Mouse (Mus musculus): Measurements from ENCODE around the gene Rbm38.

Gene Rbm38

DNA sequence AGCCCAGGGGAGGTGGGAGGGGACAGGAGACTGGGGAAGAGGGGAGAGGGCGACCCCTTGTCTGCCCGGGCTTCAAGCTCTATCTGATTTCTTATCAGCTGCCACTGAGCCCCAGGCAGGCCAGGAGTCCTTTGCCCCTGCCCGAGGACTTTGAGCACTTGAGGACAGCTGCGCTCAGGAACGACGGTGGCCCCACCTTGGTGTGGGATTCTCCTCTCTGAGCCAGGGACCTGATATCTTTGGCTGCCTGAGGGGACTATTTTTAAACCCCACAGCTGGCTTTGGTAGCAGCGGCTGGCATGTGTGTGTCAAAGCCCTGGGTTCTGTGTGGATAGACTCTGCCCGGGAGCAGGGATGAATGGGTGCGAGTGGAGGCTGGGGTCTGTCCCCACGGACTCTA is 37.3 kb downstream of the Rbm38 start:
- DNase-seq (ENCODE audit: low spot score in 2 of 2) = no peak

DNA sequence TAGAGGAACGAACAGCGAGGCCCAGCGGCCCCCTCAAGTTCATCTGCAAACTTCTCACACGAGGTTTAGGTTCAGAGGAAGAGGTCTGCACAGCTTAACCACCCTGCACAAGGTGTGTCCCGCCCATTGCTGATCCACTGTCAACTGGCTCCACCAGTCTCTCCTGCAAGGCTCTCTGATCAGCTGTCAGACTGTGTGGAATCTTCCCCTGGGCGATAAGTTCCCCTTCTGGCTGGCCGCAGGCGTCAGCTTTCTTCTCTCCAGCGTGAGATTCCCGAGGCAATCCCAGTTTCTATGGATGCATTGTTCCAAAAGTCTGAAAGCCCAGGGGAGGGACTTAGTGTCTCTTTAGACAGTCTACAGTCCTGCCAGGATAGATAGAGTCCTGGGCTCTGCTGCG is 38.0 kb downstream of the Rbm38 start:
- no peak for DNase-seq (ENCODE audit: low spot score in 2 of 2)

DNA sequence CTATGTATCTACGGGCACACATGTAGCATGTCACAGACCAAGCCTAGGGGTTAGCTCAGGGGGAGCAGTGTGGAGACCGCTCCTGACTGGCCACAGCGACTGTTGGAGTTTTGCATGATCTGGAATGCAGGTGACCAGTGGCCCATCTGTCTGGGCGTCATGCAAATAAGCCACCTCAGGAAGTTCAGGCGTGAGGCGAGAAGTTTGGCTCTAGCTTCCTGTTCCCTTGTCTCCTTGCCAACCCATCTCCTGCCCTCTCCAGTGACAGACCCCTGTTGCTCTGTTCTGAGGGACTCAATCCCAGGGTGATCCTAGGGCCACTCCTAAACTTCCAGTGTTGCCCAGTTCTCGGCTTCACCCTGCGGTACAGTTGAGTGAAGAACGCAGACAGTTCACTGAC is 40.2 kb downstream of the Rbm38 start:
- DNase-seq (ENCODE audit: low spot score in 2 of 2) = no peak

DNA sequence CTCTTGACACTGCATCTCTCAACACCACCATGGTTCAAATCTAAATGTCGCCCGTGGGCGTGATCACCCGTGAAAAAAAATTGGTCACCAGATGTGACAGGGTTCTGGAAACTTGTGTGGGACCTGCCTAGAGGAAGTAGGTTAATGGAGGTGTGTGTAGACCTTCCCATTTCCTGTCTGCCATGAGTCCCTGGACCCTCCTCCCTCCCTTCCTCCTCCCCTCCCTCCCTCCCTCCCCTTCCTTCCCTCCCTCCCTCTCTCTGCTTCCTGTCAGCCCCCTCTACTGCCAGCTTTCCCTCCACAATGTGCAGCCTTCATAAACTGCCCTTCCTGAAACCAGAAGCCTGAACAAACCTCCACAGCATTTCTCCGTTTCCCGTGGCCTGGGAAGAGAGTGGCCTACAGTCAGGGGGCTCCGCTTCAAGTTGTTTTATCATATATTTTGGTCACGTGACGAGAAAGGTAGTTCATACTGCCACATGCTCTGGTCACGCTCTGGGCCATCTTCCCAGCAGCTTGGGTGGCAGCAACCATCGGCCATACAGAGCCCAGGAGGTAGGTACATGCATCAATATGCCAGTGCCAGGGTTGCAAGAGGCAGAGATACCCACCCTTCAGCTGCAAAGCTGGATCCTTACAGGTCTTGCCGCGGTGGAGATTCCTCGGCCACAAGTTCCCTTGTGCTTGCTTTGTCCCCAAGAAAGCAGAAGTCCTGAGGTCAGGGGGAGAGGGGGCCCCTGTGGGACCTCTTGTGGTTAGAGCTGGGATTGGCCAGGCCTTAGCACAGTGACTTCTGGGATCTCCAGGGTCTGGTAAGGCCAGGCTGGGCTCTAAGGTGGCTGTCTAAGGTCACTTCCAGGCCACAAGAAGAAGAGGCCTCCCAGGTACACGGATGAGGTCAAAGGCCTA is 41.4 kb downstream of the Rbm38 start:
- no peak for DNase-seq (ENCODE audit: low spot score in 2 of 2)

DNA sequence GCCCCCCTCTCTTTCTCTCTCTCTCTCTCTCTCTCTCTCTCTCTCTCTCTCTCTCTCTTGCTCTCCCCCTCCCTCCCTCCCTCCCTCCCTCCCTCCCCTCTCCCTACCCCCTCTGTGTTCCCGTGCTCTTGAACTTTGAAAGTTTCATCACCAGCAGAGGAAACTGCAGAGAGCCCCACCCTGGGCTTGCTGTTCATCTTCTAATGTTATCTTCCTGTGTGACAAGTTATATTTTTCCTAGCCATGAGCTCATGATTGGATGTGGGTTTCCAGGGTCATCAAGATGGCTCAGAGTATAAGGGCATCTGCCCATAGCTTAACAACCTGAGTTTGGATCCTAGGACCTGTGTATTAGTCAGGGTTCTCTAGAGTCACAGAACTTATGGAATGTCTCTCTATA is 42.9 kb downstream of the Rbm38 start:
- no peak for DNase-seq (ENCODE audit: low spot score in 2 of 2)

DNA sequence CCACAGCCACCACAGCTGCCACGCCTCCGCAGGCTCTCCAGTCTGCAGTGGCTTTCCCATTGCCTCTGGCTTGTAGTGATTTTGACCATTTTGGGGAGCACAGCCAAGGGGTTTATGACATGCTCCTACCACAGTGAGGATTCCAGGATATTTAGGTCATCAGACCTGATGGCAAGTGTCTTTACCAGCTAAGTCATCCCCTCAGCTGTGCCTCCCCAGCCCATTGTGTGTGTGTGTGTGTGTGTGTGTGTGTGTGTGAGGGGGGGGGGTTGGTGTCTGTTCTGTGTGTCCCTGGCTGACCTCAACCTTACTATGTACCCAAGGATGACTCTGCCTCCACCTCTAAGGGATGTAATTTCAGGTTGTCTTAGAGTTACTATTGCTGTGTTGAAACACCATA is 44.6 kb downstream of the Rbm38 start:
- no peak for DNase-seq (ENCODE audit: low spot score in 2 of 2)

DNA sequence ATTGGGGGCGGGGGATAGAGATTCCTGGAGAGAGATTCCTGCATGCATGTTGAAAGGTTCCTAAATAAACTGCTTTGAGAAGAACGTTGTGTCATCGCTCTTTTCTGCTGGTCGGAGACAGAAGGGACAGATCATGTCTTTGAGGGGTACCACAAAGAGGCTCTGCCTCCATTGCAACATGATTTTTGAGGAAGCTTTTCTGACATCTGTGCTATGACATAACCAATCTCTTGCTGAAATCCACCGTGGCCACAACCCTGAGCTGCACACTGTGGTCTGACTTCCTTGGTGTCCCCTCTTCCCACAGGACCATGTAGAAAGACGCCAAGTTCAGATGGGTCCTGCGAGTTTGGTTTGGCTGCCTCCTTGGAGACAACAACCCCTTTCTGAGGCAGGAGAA is 52.6 kb downstream of the Rbm38 start:
- no peak for DNase-seq (ENCODE audit: low spot score in 2 of 2)

DNA sequence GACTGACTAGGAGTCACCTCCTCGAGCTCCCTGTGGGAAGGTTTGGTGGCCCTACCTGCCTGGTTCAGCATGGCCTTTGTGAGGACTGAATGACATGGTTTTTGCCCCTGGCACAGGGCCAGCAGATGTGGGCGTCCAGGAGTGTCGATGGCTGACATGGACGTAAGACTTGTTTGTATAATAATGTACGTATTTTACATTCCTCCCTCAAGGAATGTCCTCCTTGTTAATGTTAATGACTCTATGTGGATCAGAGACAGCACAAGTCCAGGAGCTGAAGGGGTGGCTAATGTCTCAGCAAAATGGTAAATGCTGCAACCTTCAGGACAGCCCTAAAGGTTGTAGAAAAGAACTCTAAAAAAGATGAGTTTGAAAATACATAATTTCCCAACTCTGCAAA is 53.4 kb downstream of the Rbm38 start:
- DNase-seq (ENCODE audit: low spot score in 2 of 2) = no peak

DNA sequence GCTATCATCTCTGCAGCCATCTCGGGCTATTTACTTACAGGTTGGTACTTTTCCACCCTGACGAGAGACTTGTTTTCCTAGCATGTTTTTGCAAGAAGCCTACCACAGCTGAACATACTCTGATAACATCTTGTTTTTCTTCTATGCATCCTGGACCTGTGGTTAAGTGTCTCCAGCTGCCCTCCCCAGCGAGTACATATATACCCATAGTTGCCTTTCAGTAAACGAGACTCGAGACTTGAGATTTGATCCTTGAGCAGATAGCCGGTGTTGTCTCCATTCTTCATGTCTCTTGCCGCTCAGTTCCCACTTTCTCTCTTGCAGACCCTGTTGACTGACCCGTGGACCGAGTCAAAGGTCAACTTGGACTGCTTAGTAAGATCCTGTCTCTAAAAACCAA is 56.6 kb downstream of the Rbm38 start:
- no peak for DNase-seq (ENCODE audit: low spot score in 2 of 2)

DNA sequence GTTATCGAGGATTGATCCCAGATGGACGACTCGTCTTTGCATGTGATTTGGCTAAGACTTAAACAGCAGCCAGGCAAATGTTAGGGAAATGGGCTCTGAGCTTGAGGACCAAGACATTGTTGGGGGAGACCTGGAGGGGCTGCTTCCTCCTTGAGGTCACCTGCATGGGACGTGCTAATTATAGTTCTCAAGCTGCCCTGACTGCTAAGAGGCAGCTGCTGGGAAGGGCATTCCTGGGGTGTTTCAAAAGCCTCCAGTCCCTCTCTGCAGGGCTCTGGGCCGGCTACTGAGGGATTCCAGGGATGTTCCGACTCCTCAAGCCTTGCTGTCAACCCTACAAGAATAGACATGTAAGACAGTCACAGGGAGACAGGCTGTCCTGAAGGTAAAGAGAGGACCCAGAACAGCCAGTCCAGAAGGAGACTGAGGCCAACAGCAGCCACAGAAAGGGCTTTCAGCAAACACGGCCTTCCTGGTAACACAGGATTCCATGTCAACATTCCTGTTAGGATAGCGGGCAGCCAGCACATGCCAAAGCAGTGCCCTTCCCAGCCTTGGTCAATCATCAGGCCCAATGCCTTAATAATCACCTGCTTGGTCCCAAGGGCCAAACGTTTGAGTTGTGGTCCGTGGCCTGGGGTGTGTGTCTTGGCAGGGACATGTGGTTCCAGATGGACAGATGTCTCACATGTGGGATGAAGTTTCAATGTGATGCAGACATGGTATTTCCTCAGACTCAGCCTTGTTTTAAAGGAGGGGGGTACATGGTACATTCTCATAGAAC is 59.7 kb downstream of the Rbm38 start:
- no peak for DNase-seq (ENCODE audit: low spot score in 2 of 2)

DNA sequence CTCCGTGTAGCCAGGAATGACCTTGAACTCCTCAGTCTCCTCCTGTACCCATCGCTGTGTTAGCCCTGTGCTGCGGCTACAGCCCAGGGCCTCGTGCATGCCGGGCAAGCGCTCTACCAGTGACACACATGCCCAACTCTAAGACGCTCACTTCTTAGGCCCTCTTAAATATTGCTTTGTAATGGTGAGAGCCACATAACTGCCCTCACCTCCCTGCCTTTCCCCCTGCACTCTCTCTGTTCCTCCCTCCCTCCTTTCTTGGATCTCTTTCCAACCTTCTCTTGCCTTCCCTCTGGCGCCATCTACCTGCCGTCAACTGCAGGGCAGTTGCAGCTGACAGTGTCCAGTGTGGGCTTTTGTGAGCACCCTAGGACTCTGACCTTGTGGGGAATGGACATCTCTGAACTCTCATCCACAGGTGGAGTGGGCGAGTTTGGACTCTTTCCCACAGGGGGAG is 60.5 kb downstream of the Rbm38 start:
- peak; percentile 57 to 68 for DNase-seq (ENCODE audit: low spot score in 2 of 2)

DNA sequence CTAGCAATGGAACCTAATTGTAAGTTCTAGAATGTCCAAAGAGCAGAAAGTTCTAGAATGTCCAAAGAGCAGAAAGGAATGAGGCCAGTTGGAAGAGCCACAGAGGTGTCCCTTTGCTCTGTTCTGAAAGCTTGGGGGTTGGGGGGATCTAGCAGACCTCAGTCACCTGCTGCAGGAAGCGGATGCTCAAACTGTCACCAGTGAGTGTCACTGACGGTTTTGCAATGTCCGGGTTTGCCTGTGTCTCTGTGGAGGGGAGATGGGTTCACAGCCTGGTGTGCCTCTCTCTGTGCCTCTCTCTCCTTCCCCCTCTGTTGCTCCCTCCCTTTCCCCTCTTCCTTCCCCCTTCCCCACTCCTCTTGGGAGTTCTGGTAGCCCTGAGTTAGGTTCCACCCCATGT is 62.4 kb downstream of the Rbm38 start:
- no peak for DNase-seq (ENCODE audit: low spot score in 2 of 2)

DNA sequence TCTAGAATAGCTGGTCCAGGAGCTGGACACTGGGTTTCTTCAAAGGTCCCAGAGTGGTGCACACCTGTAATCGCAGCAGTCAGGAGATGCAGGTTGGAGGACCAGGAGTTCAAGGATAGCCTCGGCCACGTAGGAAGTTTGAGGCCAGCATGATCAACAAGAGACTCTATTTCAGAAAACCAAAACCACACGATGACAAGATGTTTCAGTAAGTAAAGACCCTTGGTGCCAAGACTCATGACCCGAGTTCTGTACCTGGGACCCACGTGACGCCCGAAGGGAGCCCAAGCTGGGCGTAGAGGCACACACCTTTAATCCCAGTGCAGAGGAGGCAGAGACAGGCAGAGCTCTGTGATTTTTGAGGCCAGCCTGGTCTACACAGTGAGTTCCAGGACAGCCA is 62.8 kb downstream of the Rbm38 start:
- no peak for DNase-seq (ENCODE audit: low spot score in 2 of 2)

DNA sequence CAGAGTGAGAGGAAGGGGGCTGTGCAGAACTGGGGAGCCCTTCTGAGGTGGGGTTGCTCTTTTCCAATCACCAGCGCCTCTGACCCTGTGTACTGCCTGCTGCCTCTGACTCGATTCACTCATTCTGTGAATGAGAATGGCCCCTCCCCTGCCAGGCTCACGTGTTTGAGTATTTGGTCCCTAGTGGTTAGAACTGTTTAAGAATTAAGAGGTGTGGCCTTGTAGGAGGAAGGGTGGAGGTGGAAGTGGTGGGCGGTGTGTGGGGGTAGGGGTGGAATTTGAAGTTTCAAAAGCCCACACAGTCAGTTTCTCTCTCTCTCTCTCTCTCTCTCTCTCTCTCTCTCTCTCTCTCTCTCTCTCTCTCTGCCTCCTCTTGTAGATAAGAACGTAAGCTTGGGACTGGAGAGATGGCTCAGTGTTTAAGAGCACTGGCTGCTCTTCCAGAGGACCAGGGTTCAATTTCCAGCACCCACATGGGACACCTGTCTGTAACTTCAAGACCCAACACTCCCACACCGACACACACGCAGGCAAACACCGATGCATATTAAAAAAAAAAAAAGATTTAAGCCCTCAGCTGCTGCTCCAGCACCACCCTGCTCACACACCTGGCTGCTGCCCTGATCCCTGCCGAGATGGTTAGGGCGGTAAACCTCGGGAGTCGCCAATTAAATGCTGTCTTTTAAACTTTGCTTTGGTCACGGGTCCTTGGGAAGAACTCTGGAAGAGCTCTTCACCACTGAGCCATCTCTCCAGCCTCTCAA is 63.6 kb downstream of the Rbm38 start:
- no peak for DNase-seq (ENCODE audit: low spot score in 2 of 2)
